16 mouse cellular contexts compared by ENCODE assay signal in the genomic region with DNA sequence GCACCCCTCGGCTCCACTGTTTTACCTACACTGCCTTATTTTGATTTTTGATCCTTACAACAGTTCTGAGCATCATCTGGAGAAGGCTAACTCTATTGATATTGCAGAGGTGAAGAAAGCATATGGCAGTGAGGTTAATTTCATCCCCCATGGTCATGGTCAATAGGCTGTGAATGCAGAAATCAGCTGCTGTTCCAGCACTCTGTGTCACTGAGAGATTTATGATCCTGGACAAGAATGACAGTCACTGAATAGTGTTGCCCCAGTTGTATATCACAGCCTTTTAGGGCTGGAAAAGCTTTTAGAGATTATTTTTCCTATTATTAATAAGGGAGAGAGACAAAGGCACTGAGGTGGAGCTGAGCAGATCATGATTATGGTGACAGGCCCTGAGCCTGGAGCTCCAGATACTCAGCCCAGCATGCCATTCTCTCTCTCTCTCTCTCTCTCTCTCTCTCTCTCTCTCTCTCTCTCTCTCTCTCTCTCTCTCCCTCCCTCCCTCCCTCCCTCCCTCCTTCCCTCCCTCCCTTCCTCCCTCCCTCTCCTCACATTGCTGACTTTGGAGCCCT.
DNase-seq lines count a peak whose midpoint lies in the region; ATAC-seq and TF ChIP-seq lines count a peak whose summit lies in the region.
"Had no signal": no experiment of that assay in that cellular context is flagged by ENCODE, and none has a peak within 500 bp of the region (broad histone marks: within the 10 kb centered on the region; RNA-seq: fewer than 3 reads in every experiment).

No protein-coding gene starts in this region.

- H3K9me3 ChIP-seq in hindbrain, embryonic 11.5 days (ENCODE audit: control insufficient read depth, low read length): no peaks in the 10 kb centered on the region
- H3K9me3 ChIP-seq in hindbrain, embryonic 10.5 days: no peaks in the 10 kb centered on the region
- no peaks in the 10 kb centered on the region for H3K9me3 ChIP-seq in forebrain, postnatal 0 days (ENCODE audit: low read length)
- H3K9me3 ChIP-seq in hindbrain, embryonic 15.5 days: no peaks in the 10 kb centered on the region
- no peaks in the 10 kb centered on the region for H3K9me3 ChIP-seq in neural tube, embryonic 12.5 days
- H3K9me3 ChIP-seq: embryonic facial prominence, embryonic 15.5 days; heart, embryonic 15.5 days; limb, embryonic 15.5 days had no signal

- no peaks in the 10 kb centered on the region for H3K27me3 ChIP-seq in hindbrain, embryonic 11.5 days (ENCODE audit: control insufficient read depth, insufficient read depth, low read length)
- H3K27me3 ChIP-seq in hindbrain, embryonic 10.5 days (ENCODE audit: insufficient read depth, poor library complexity, severe bottlenecking): no peaks in the 10 kb centered on the region
- no peaks in the 10 kb centered on the region for H3K27me3 ChIP-seq in forebrain, postnatal 0 days (ENCODE audit: insufficient read depth, low read length)
- no peaks in the 10 kb centered on the region for H3K27me3 ChIP-seq in hindbrain, embryonic 15.5 days
- H3K27me3 ChIP-seq in neural tube, embryonic 12.5 days (replicated peaks): no peaks in the 10 kb centered on the region
- H3K27me3 ChIP-seq: embryonic facial prominence, embryonic 15.5 days; heart, embryonic 15.5 days; limb, embryonic 15.5 days had no signal

- no peaks in the 10 kb centered on the region for H3K36me3 ChIP-seq in hindbrain, embryonic 11.5 days (ENCODE audit: control insufficient read depth, insufficient read depth, low read length)
- no peaks in the 10 kb centered on the region for H3K36me3 ChIP-seq in hindbrain, embryonic 10.5 days
- no peaks in the 10 kb centered on the region for H3K36me3 ChIP-seq in forebrain, postnatal 0 days (ENCODE audit: insufficient read depth)
- no peaks in the 10 kb centered on the region for H3K36me3 ChIP-seq in hindbrain, embryonic 15.5 days
- no peaks in the 10 kb centered on the region for H3K36me3 ChIP-seq in neural tube, embryonic 12.5 days
- H3K36me3 ChIP-seq: embryonic facial prominence, embryonic 15.5 days; heart, embryonic 15.5 days; limb, embryonic 15.5 days had no signal

- intact Hi-C loops in left cerebral cortex, postnatal 4 days (cut with DNase I): no loop called here

- no peaks in the 10 kb centered on the region for H3K4me1 ChIP-seq in hindbrain, embryonic 11.5 days (replicated peaks; ENCODE audit: control insufficient read depth, insufficient read depth, low read length)
- H3K4me1 ChIP-seq in hindbrain, embryonic 10.5 days (replicated peaks): no peaks in the 10 kb centered on the region
- H3K4me1 ChIP-seq in forebrain, postnatal 0 days (ENCODE audit: insufficient read depth): 0 out of 2 replicates have a peak, but pooled peaks cover 6% of the 10 kb centered on the region
- peaks cover 17% of the 10 kb centered on the region for H3K4me1 ChIP-seq in hindbrain, embryonic 15.5 days (replicated peaks)
- H3K4me1 ChIP-seq in neural tube, embryonic 12.5 days: peaks cover 7% of the 10 kb centered on the region; the same call in 1 of the 2 replicates
- H3K4me1 ChIP-seq: limb, embryonic 15.5 days had no signal

- 0 out of 2 replicates have a peak overlapping the region, but pooled peaks have one; percentile 2 for H3K27ac ChIP-seq in hindbrain, embryonic 11.5 days (ENCODE audit: low read depth, low read length)
- H3K27ac ChIP-seq in hindbrain, embryonic 10.5 days: no peak overlapping the region
- H3K27ac ChIP-seq in forebrain, postnatal 0 days (ENCODE audit: low read depth, low read length): no peak overlapping the region
- peak overlapping the region; percentile 72 for H3K27ac ChIP-seq in hindbrain, embryonic 15.5 days (replicated peaks)
- H3K27ac ChIP-seq in neural tube, embryonic 12.5 days: peak overlapping the region; percentile 20; the same call in 1 of the 2 replicates
- H3K27ac ChIP-seq: limb, embryonic 15.5 days had no signal

- WGBS in hindbrain, embryonic 11.5 days: 75% methylated on average over 1 of the region's 1 CpGs
- WGBS in hindbrain, embryonic 10.5 days: 83% methylated on average over 1 of the region's 1 CpGs
- 88% methylated on average over 1 of the region's 1 CpGs for WGBS in forebrain, postnatal 0 days
- 60% methylated on average over 1 of the region's 1 CpGs for WGBS in hindbrain, embryonic 15.5 days
- 60% methylated on average over 1 of the region's 1 CpGs for WGBS in neural tube, embryonic 12.5 days

- H3K4me3 ChIP-seq in hindbrain, embryonic 11.5 days (ENCODE audit: low read depth, low read length): no peak overlapping the region
- H3K4me3 ChIP-seq in hindbrain, embryonic 10.5 days: no peak overlapping the region
- no peak overlapping the region for H3K4me3 ChIP-seq in forebrain, postnatal 0 days (ENCODE audit: low read depth, low read length)
- H3K4me3 ChIP-seq in hindbrain, embryonic 15.5 days: no peak overlapping the region
- no peak overlapping the region for H3K4me3 ChIP-seq in neural tube, embryonic 12.5 days
- H3K4me3 ChIP-seq: embryonic facial prominence, embryonic 15.5 days; heart, embryonic 15.5 days; limb, embryonic 15.5 days had no signal

- TF ChIP-seq CTCF in forebrain, postnatal 0 days (IDR thresholded peaks at IDR 0.05; ENCODE audit: low read depth): no peak

- DNase-seq in hindbrain, embryonic 11.5 days (ENCODE audit: low spot score): peak; percentile 4
- no peak for DNase-seq in hindbrain, embryonic 10.5 days (ENCODE audit: low spot score)
- DNase-seq in forebrain, postnatal 0 days: no peak
- no peak for DNase-seq in spleen, postnatal 36 days (ENCODE audit: low spot score in 2 of 2)
- DNase-seq in left cerebral cortex, postnatal 4 days: no peak
- DNase-seq: cerebellum, adult 2 months; cerebellum, postnatal 36 days; layer of hippocampus, postnatal 36 days; thymus, postnatal 14 days had no signal

- H3K4me2 ChIP-seq in hindbrain, embryonic 11.5 days (replicated peaks; ENCODE audit: low read depth, low read length): no peak overlapping the region
- H3K4me2 ChIP-seq in forebrain, postnatal 0 days (ENCODE audit: low read depth): no peak overlapping the region
- H3K4me2 ChIP-seq in hindbrain, embryonic 15.5 days: no peak overlapping the region
- H3K4me2 ChIP-seq in neural tube, embryonic 12.5 days (replicated peaks): no peak overlapping the region
- H3K4me2 ChIP-seq: embryonic facial prominence, embryonic 15.5 days; limb, embryonic 15.5 days had no signal

- H3K9ac ChIP-seq in hindbrain, embryonic 11.5 days (ENCODE audit: low read depth, low read length): no peak overlapping the region
- H3K9ac ChIP-seq in forebrain, postnatal 0 days: no peak overlapping the region
- H3K9ac ChIP-seq in hindbrain, embryonic 15.5 days: no peak overlapping the region
- H3K9ac ChIP-seq in neural tube, embryonic 12.5 days: no peak overlapping the region
- H3K9ac ChIP-seq: embryonic facial prominence, embryonic 15.5 days; heart, embryonic 15.5 days; limb, embryonic 15.5 days had no signal

- ATAC-seq in hindbrain, embryonic 11.5 days (ENCODE audit: low FRiP score): peak; percentile 64
- ATAC-seq in forebrain, postnatal 0 days: peak; percentile 64
- ATAC-seq in hindbrain, embryonic 15.5 days (ENCODE audit: low FRiP score, low read depth): peak; percentile 66; the same call in 1 of the 2 replicates
- peak; percentile 84 for ATAC-seq in neural tube, embryonic 12.5 days (ENCODE audit: low FRiP score, low read depth)
- ATAC-seq: intestine, embryonic 16.5 days; lung, postnatal 0 days had no signal

Comparison
In these comparisons a context has a peak if more than half of its experiments do, and no peak if none do; other contexts are left out.
1. H3K27ac ChIP-seq: peak in hindbrain, embryonic 11.5 days (single experiment), hindbrain, embryonic 15.5 days (single experiment) and neural tube, embryonic 12.5 days (single experiment); none in hindbrain, embryonic 10.5 days (single experiment) and forebrain, postnatal 0 days (single experiment).
2. Peak in every context shown above with its lines, with median percentiles within 50 percentile points of each other: ATAC-seq.